Mouse (Mus musculus) forebrain, embryonic 10.5 days (tissue): ENCODE measurements around the gene Sox6. TPM values are rescaled to one million over a fixed set of nuclear protein-coding genes. Genes with fewer than 3 reads are reported as not detected.
A peak's percentile ranks its signal among the peaks of the same experiment; 100 is the strongest.

ENCODE experiments used
- DNase-seq: peaks from one replicate; pipeline ENCODE4 v3.0.0-alpha.2; 2017; ENCODE audit warnings: low spot score; ENCODE audit errors: extremely low spot score
- H3K27ac ChIP-seq: fragments of 300-500 bp; sonication (generic); 2 replicates; pipeline ENCODE4 v1.5.1; 2016; ENCODE audit warnings: mild to moderate bottlenecking
- H3K27me3 ChIP-seq: fragments of 300-500 bp; sonication (generic); 2 replicates; pipeline ENCODE4 v1.6.1; 2016; ENCODE audit warnings: mild to moderate bottlenecking; ENCODE audit not compliant: poor library complexity, severe bottlenecking
- H3K36me3 ChIP-seq: fragments of 300-500 bp; sonication (generic); replicated peaks from 2 replicates; pipeline ENCODE4 v1.6.1; 2016; ENCODE audit warnings: mild to moderate bottlenecking, moderate library complexity
- H3K4me1 ChIP-seq: fragments of 300-500 bp; sonication (generic); 2 replicates; pipeline ENCODE4 v1.6.1; 2016
- H3K4me3 ChIP-seq: fragments of 300-500 bp; sonication (generic); 2 replicates; pipeline ENCODE4 v1.5.1; 2016; ENCODE audit warnings: mild to moderate bottlenecking, moderate library complexity
- H3K9me3 ChIP-seq: fragments of 300-500 bp; sonication (generic); 2 replicates; pipeline ENCODE4 v1.6.1; 2016; ENCODE audit warnings: mild to moderate bottlenecking, moderate library complexity
- WGBS: fragments of 180-500 bp; shearing (Covaris S2); methylation state at CpG from one replicate; pipeline ENCODE4 v1.1.7; 2016; 5-methylcytosine and 5-hydroxymethylcytosine counted together
- polyA plus RNA-seq: library from polyadenylated mRNA; unstranded; fragments of >200 nt; fragmentation: Nextera tagmentation; extraction: Ambion mirVana; gene quantifications from 2 replicates; pipeline ENCODE4 v1.2.1, GENCODE M21; 2016

The Sox6 gene
- polyA plus RNA-seq, 1 experiment from 2014 or later = 77.3 TPM

GRCm38 (mm10) chr7:115453713-115454073 is 584.9 kb downstream of the Sox6 start:
- H3K36me3 ChIP-seq = no peaks in the 10 kb centered on the region
- peak overlapping the region; percentile 83 for H3K27ac ChIP-seq
- peak overlapping the region; percentile 43 for H3K4me3 ChIP-seq
- H3K27me3 ChIP-seq = peaks cover 23% of the 10 kb centered on the region
- H3K4me1 ChIP-seq = peaks cover 30% of the 10 kb centered on the region
- WGBS = 54% methylated on average over 7 of the region's 7 CpGs
- H3K9me3 ChIP-seq = no peaks in the 10 kb centered on the region
- no peak for DNase-seq

GRCm38 (mm10) chr7:115453042-115453712 is 585.4 kb downstream of the Sox6 start:
- DNase-seq = peak; percentile 81
- peak overlapping the region; percentile 83 for H3K27ac ChIP-seq
- 20% methylated on average over 21 of the region's 21 CpGs for WGBS
- no peaks in the 10 kb centered on the region for H3K9me3 ChIP-seq
- H3K4me1 ChIP-seq = peaks cover 30% of the 10 kb centered on the region
- no peaks in the 10 kb centered on the region for H3K36me3 ChIP-seq
- peaks cover 28% of the 10 kb centered on the region for H3K27me3 ChIP-seq
- H3K4me3 ChIP-seq = peak overlapping the region; percentile 43

- peak overlapping the region; percentile 71 for H3K27ac ChIP-seq
- DNase-seq = no peak
Measured at GRCm38 (mm10) chr7:115450431-115451195, 588.0 kb downstream of the Sox6 start.

GRCm38 (mm10) chr7:115448403-115449025 is 590.1 kb downstream of the Sox6 start:
- peaks cover 36% of the 10 kb centered on the region for H3K4me1 ChIP-seq
- H3K27ac ChIP-seq = no peak overlapping the region
- DNase-seq = no peak
- H3K27me3 ChIP-seq = peaks cover 21% of the 10 kb centered on the region
- no peak overlapping the region for H3K4me3 ChIP-seq
- no peaks in the 10 kb centered on the region for H3K9me3 ChIP-seq
- WGBS = 87% methylated on average over 8 of the region's 8 CpGs
- H3K36me3 ChIP-seq = no peaks in the 10 kb centered on the region

More at GRCm38 (mm10) chr7:115450431-115451195, 588.0 kb downstream of the Sox6 start:
- WGBS = 62% methylated on average over 23 of the region's 23 CpGs
- H3K4me3 ChIP-seq = no peak overlapping the region
- no peaks in the 10 kb centered on the region for H3K9me3 ChIP-seq
- H3K4me1 ChIP-seq = peaks cover 41% of the 10 kb centered on the region
- peaks cover 34% of the 10 kb centered on the region for H3K27me3 ChIP-seq
- H3K36me3 ChIP-seq = no peaks in the 10 kb centered on the region

- Histone ChIP-seq H3K27ac (no peak overlapping the region), H3K4me3 (no peak overlapping the region), H3K36me3 (no peaks in the 10 kb centered on the region), H3K27me3 (peaks cover 13% of the 10 kb centered on the region), H3K4me1 (peaks cover 24% of the 10 kb centered on the region), H3K9me3 (no peaks in the 10 kb centered on the region)
- WGBS = 81% methylated on average over 3 of the region's 3 CpGs
- no peak for DNase-seq
Measured at GRCm38 (mm10) chr7:115447091-115447490, 591.5 kb downstream of the Sox6 start.

GRCm38 (mm10) chr7:115446481-115447016 is 592.0 kb downstream of the Sox6 start:
- no peak for DNase-seq
- H3K27me3 ChIP-seq = peaks cover 11% of the 10 kb centered on the region; the same call in 1 of the 2 replicates
- no peaks in the 10 kb centered on the region for H3K9me3 ChIP-seq
- peaks cover 24% of the 10 kb centered on the region for H3K4me1 ChIP-seq
- H3K27ac ChIP-seq = no peak overlapping the region
- WGBS = 24% methylated on average over 6 of the region's 6 CpGs
- H3K36me3 ChIP-seq = no peaks in the 10 kb centered on the region
- no peak overlapping the region for H3K4me3 ChIP-seq

- DNase-seq = no peak
- no peaks in the 10 kb centered on the region for H3K9me3 ChIP-seq
- peaks cover 15% of the 10 kb centered on the region for H3K4me1 ChIP-seq
- H3K27me3 ChIP-seq = no peaks in the 10 kb centered on the region
- 91% methylated on average over 7 of the region's 7 CpGs for WGBS
- H3K27ac ChIP-seq = 0 out of 2 replicates have a peak overlapping the region, but pooled peaks have one; percentile 1
- H3K4me3 ChIP-seq = no peak overlapping the region
- H3K36me3 ChIP-seq = no peaks in the 10 kb centered on the region
Measured at GRCm38 (mm10) chr7:115426161-115426982, 612.2 kb downstream of the Sox6 start.

GRCm38 (mm10) chr7:115422828-115423227 is 615.8 kb downstream of the Sox6 start:
- Histone ChIP-seq H3K4me1 (peaks cover 23% of the 10 kb centered on the region), H3K4me3 (no peak overlapping the region), H3K9me3 (no peaks in the 10 kb centered on the region), H3K27ac (peak overlapping the region; percentile 45; the same call in 1 of the 2 replicates), H3K27me3 (no peaks in the 10 kb centered on the region), H3K36me3 (no peaks in the 10 kb centered on the region)
- DNase-seq = no peak
- WGBS = 71% methylated on average over 7 of the region's 7 CpGs

- DNase-seq = no peak
- Histone ChIP-seq H3K9me3 (no peaks in the 10 kb centered on the region), H3K4me3 (no peak overlapping the region), H3K4me1 (peaks cover 35% of the 10 kb centered on the region), H3K27ac (no peak overlapping the region), H3K27me3 (no peaks in the 10 kb centered on the region), H3K36me3 (no peaks in the 10 kb centered on the region)
- 78% methylated on average over 12 of the region's 12 CpGs for WGBS
Measured at GRCm38 (mm10) chr7:115420960-115421359, 617.6 kb downstream of the Sox6 start.

Other genes with a start within 250 kb of the Sox6 start
- gene 1110004F10Rik, start 601 bp upstream of the Sox6 start, polyA plus RNA-seq = 360 and 361 TPM in 2 replicates
- 1.0 TPM in 2 replicates for gene Gm4353, start 45.8 kb upstream of the Sox6 start, polyA plus RNA-seq